Mouse (Mus musculus) stomach, postnatal 0 days (tissue): ENCODE data around the gene Rrp1.

Source experiments
- CTCF ChIP-seq: IDR thresholded peaks from 2 replicates; pipeline ENCODE4 v1.5.1; 2016; ENCODE audit warnings: antibody characterized with exemption, low read depth, mild to moderate bottlenecking, moderate library complexity
- EP300 ChIP-seq: optimal IDR thresholded peaks from 2 replicates; pipeline ENCODE3; 2016; ENCODE audit warnings: antibody characterized with exemption

DNA sequence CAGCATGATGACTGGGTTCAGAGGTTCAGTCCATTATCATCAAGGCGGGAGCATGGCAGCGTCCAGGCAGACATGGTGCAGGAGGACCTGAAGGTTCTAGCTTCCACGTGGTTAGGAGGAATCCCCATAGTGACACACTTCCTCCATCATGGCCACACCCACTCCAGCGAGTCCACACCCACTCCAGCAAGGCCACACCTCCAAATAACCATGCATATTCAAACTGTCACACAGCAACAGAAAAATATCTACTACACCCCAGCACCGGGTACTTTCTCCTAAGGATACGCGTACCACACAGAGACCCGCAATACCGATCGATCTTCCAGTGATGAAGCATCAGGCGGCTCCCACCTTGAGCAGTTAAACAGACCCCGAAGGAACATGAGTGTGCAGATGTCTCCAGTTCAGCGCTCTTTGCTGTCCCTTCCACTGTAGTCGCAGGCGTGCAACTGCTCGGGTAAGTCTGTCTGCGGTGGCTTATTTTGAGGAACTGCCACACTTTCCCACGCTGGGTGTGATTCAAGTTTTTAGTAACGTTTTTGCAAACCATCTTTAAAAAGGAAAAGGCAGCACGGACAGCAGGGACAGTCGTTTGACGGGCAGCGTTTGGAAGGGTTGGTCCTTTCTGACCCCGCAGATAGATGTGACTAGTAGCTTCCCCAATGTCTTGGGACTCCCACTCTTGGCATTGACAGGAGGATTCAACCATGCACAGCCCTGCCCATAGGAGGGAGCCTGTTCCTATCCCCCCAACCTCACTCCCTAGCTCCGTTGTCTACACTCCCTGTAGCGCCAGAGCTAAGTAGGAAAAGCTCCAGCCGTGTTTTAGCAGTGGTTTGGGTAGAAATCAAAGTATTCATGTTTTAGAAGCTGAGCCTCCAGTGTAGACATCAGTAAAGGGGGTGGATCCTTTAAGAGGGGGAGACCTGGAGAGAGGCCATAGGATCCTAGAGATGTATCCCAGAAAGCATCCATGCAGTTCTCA lies 39.9 kb downstream of the Rrp1 start:
- no peak for TF ChIP-seq CTCF
- TF ChIP-seq EP300, result no peak
